Mouse (Mus musculus) lung, adult 2 months (tissue): ENCODE measurements around the gene Armc5.

Source experiments
- CTCF ChIP-seq: fragments of 200-500 bp; IDR thresholded peaks from 2 replicates; pipeline ENCODE4 v1.5.1; 2011; ENCODE audit warnings: mild to moderate bottlenecking, low read length, control low read depth; ENCODE audit not compliant: insufficient read depth
- POLR2A ChIP-seq: fragments of 200-500 bp; IDR thresholded peaks from 2 replicates; pipeline ENCODE4 v1.6.1; 2011; ENCODE audit warnings: low read depth, mild to moderate bottlenecking, control low read depth, low read length, borderline replicate concordance; ENCODE audit errors: extremely low read depth

- TF ChIP-seq POLR2A = no peak
- no peak for TF ChIP-seq CTCF
Observed at GRCm38 (mm10) chr7:128282532-128283244, 45.5 kb downstream of the Armc5 start.
